Mouse (Mus musculus): Measurements from ENCODE around the gene Olfr56. TPM values are rescaled to one million over a fixed set of nuclear protein-coding genes. Genes with fewer than 3 reads are reported as not detected.
"Not testable (repeated sequence)": the region's sequence is repeated elsewhere in the genome, so short reads cannot be mapped to it uniquely, and the experiment has no call there.

Gene Olfr56
- polyA plus RNA-seq, 1 experiment from 2014 or later: not detected

DNA sequence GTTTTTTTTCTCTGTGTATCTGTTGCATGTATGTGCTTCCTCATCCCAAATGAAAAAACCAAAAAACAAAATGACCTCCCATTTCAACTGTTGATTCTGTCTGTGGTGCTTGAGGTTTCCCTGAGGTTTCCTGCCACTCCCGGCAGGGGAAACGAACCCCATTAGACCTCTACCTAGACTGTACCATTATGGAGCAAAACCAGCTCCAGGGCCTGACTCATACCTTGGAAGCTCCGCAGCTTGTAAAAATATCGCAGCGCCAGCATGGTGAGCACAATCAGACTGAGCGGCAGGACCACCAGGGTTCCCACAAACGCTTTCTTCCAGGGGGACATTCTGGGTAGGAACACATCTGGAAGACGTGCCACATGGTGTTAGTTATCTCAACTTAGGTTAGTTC, 196.7 kb downstream of the Olfr56 start:
- WGBS: 84% methylated on average over 8 of the region's 8 CpGs
- no peak overlapping the region for H3K4me3 ChIP-seq (ENCODE audit: low read length)
- H3K4me2 ChIP-seq (ENCODE audit: low read depth, low read length): no peak overlapping the region
- no peaks in the 10 kb centered on the region for H3K4me1 ChIP-seq (replicated peaks; ENCODE audit: control insufficient read depth, insufficient read depth, low read length)
- no peaks in the 10 kb centered on the region for H3K27me3 ChIP-seq (ENCODE audit: control insufficient read depth, insufficient read depth, low read depth, low read length)
- no peaks in the 10 kb centered on the region for H3K9me3 ChIP-seq (ENCODE audit: control insufficient read depth, low read length)
- no peak overlapping the region for H3K27ac ChIP-seq (ENCODE audit: low read length)
- no peak for ATAC-seq (ENCODE audit: low read depth)
- H3K9ac ChIP-seq (ENCODE audit: low read length): no peak overlapping the region
- H3K36me3 ChIP-seq (ENCODE audit: control insufficient read depth, insufficient read depth, low read length): no peaks in the 10 kb centered on the region

- WGBS: 70% methylated on average over 4 of the region's 4 CpGs
- ATAC-seq (ENCODE audit: low read depth); H3K4me2 ChIP-seq (ENCODE audit: low read depth, low read length); H3K27me3 ChIP-seq (ENCODE audit: control insufficient read depth, insufficient read depth, low read depth, low read length); H3K4me1 ChIP-seq (replicated peaks; ENCODE audit: control insufficient read depth, insufficient read depth, low read length); H3K9me3 ChIP-seq (ENCODE audit: control insufficient read depth, low read length); H3K9ac ChIP-seq (ENCODE audit: low read length); H3K4me3 ChIP-seq (ENCODE audit: low read length); H3K27ac ChIP-seq (ENCODE audit: low read length); H3K36me3 ChIP-seq (ENCODE audit: control insufficient read depth, insufficient read depth, low read length): not testable (repeated sequence)
Measured at GRCm38 (mm10) chr11:49176047-49176779, 197.5 kb downstream of the Olfr56 start.

DNA sequence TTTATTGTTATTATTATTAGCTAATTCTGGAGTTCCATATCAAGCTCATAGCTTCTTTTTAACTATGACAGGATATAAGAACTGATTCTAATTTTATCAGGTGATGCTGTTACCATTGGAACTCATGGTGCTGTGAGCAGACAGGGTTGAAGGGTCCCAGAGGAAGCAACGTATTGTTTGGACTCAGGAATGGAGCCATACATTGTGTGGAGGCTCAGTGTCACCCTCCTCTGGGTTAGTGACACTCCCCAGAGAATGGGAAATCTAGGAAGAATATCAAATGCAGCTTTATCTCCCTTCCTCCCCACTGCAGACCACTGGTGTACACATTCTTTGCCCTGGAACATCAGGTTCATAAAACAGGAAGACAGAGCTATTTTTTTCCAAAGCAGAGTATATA, 204.5 kb downstream of the Olfr56 start:
- no peak overlapping the region for H3K4me3 ChIP-seq (ENCODE audit: low read length)
- H3K36me3 ChIP-seq (ENCODE audit: control insufficient read depth, insufficient read depth, low read length): no peaks in the 10 kb centered on the region
- WGBS: 36% methylated on average over 1 of the region's 1 CpGs
- H3K4me2 ChIP-seq (ENCODE audit: low read depth, low read length): no peak overlapping the region
- no peaks in the 10 kb centered on the region for H3K27me3 ChIP-seq (ENCODE audit: control insufficient read depth, insufficient read depth, low read depth, low read length)
- no peaks in the 10 kb centered on the region; the same call in 1 of the 2 replicates for H3K4me1 ChIP-seq (replicated peaks; ENCODE audit: control insufficient read depth, insufficient read depth, low read length)
- no peak overlapping the region for H3K9ac ChIP-seq (ENCODE audit: low read length)
- no peaks in the 10 kb centered on the region for H3K9me3 ChIP-seq (ENCODE audit: control insufficient read depth, low read length)
- H3K27ac ChIP-seq (ENCODE audit: low read length): no peak overlapping the region
- ATAC-seq (ENCODE audit: low read depth): no peak

Other genes starting within 250 kb of the Olfr56 start
- 657 and 669 TPM in 2 replicates for gene Rack1, start 178.6 kb upstream of the Olfr56 start, polyA plus RNA-seq (2015; fragmentation: Nextera tagmentation; extraction: Ambion mirVana)
- 6.4 and 6.6 TPM in 2 replicates for gene Trim41, start 161.5 kb upstream of the Olfr56 start, polyA plus RNA-seq (2015; fragmentation: Nextera tagmentation; extraction: Ambion mirVana)
- gene Trim7, start 152.7 kb upstream of the Olfr56 start, polyA plus RNA-seq (2015; fragmentation: Nextera tagmentation; extraction: Ambion mirVana): 0.51 and 1.2 TPM in 2 replicates
- gene Gm12184, start 152.2 kb upstream of the Olfr56 start, polyA plus RNA-seq (2015; fragmentation: Nextera tagmentation; extraction: Ambion mirVana): 1.7 and 2.6 TPM in 2 replicates
- 10.6 and 14.9 TPM in 2 replicates for gene Irgm1, start 107.2 kb upstream of the Olfr56 start, polyA plus RNA-seq (2015; fragmentation: Nextera tagmentation; extraction: Ambion mirVana)
- 0.18 and 0.24 TPM in 2 replicates for gene Gm5431, start 76.7 kb upstream of the Olfr56 start, polyA plus RNA-seq (2015; fragmentation: Nextera tagmentation; extraction: Ambion mirVana)
- 3.5 and 6.6 TPM in 2 replicates for gene Psme2b, start 32.7 kb upstream of the Olfr56 start, polyA plus RNA-seq (2015; fragmentation: Nextera tagmentation; extraction: Ambion mirVana)
- gene 9930111J21Rik1, start 509 bp downstream of the Olfr56 start, polyA plus RNA-seq (2015; fragmentation: Nextera tagmentation; extraction: Ambion mirVana): 0.85 and 1.5 TPM in 2 replicates
- gene Gm12185, start 13.3 kb downstream of the Olfr56 start, polyA plus RNA-seq (2015; fragmentation: Nextera tagmentation; extraction: Ambion mirVana): 0.06 TPM in 1 of 2 replicates, not detected in the other
- gene Tgtp1, start 15.3 kb downstream of the Olfr56 start, polyA plus RNA-seq (2015; fragmentation: Nextera tagmentation; extraction: Ambion mirVana): 0.53 and 1.5 TPM in 2 replicates
- 0.78 TPM in 2 replicates for gene 9930111J21Rik2, start 72.4 kb downstream of the Olfr56 start, polyA plus RNA-seq (2015; fragmentation: Nextera tagmentation; extraction: Ambion mirVana)
- gene Tgtp2, start 85.3 kb downstream of the Olfr56 start, polyA plus RNA-seq (2015; fragmentation: Nextera tagmentation; extraction: Ambion mirVana): 0.69 and 2.4 TPM in 2 replicates
- 2.5 and 3.6 TPM in 2 replicates for gene Ifi47, start 97.7 kb downstream of the Olfr56 start, polyA plus RNA-seq (2015; fragmentation: Nextera tagmentation; extraction: Ambion mirVana)
- gene Olfr1396, start 136.0 kb downstream of the Olfr56 start, polyA plus RNA-seq (2015; fragmentation: Nextera tagmentation; extraction: Ambion mirVana): 0.15 TPM in 1 of 2 replicates, not detected in the other
- gene Olfr1395, start 163.4 kb downstream of the Olfr56 start, polyA plus RNA-seq (2015; fragmentation: Nextera tagmentation; extraction: Ambion mirVana): not detected in 2 replicates
- gene Olfr1394, start 175.5 kb downstream of the Olfr56 start, polyA plus RNA-seq (2015; fragmentation: Nextera tagmentation; extraction: Ambion mirVana): not detected in 2 replicates
- 0.73 and 0.84 TPM in 2 replicates for gene Btnl9, start 208.3 kb downstream of the Olfr56 start, polyA plus RNA-seq (2015; fragmentation: Nextera tagmentation; extraction: Ambion mirVana)
- gene Zfp62, start 224.4 kb downstream of the Olfr56 start, polyA plus RNA-seq (2015; fragmentation: Nextera tagmentation; extraction: Ambion mirVana): 35.8 and 38.2 TPM in 2 replicates

Data from lung, embryonic 16.5 days (tissue).